Mouse (Mus musculus) neural tube, embryonic 15.5 days (tissue): ENCODE data around the gene Relb. TPM values are rescaled to one million over a fixed set of nuclear protein-coding genes. Genes with fewer than 3 reads are reported as not detected.
"Not testable (repeated sequence)": the region's sequence is repeated elsewhere in the genome, so short reads cannot be mapped to it uniquely, and the experiment has no call there.

ENCODE experiments used
- ATAC-seq: fragments of 200-750 bp; cut with Nextera tagmentation; 2 replicates; pipeline ENCODE4 v1.8.0; 2017; ENCODE audit warnings: mild to moderate bottlenecking, moderate TSS enrichment, moderate library complexity; ENCODE audit not compliant: low FRiP score
- H3K27ac ChIP-seq: fragments of 300-500 bp; sonication (generic); replicated peaks from 2 replicates; pipeline ENCODE4 v1.5.1; 2015; ENCODE audit warnings: mild to moderate bottlenecking, inconsistent platforms
- H3K27me3 ChIP-seq: fragments of 300-500 bp; sonication (generic); replicated peaks from 2 replicates; pipeline ENCODE4 v1.6.1; 2015; ENCODE audit warnings: inconsistent platforms
- H3K36me3 ChIP-seq: fragments of 300-500 bp; sonication (generic); 2 replicates; pipeline ENCODE4 v1.6.1; 2015; ENCODE audit warnings: inconsistent platforms
- H3K4me1 ChIP-seq: fragments of 300-500 bp; sonication (generic); 2 replicates; pipeline ENCODE4 v1.6.1; 2015; ENCODE audit warnings: inconsistent platforms
- H3K4me2 ChIP-seq: fragments of 300-500 bp; sonication (generic); 2 replicates; pipeline ENCODE4 v1.6.1; 2015; ENCODE audit warnings: inconsistent platforms, mild to moderate bottlenecking, moderate library complexity
- H3K4me3 ChIP-seq: fragments of 300-500 bp; sonication (generic); replicated peaks from 2 replicates; pipeline ENCODE4 v1.5.1; 2015; ENCODE audit warnings: mild to moderate bottlenecking, inconsistent platforms
- H3K9ac ChIP-seq: fragments of 300-500 bp; sonication (generic); replicated peaks from 2 replicates; pipeline ENCODE4 v1.6.1; 2015; ENCODE audit warnings: mild to moderate bottlenecking, inconsistent platforms
- H3K9me3 ChIP-seq: fragments of 300-500 bp; sonication (generic); replicated peaks from 2 replicates; pipeline ENCODE4 v1.6.1; 2016; ENCODE audit warnings: inconsistent platforms
- WGBS: fragments of 180-500 bp; shearing (Covaris S2); methylation state at CpG from one replicate; pipeline ENCODE4 v1.1.7; 2015; ENCODE audit warnings: mixed read lengths; 5-methylcytosine and 5-hydroxymethylcytosine counted together
- polyA plus RNA-seq: library from polyadenylated mRNA; unstranded; fragments of >200 nt; fragmentation: Nextera tagmentation; extraction: Ambion mirVana; gene quantifications from 2 replicates; pipeline ENCODE4 v1.2.1, GENCODE M21; 2015

The Relb gene
- polyA plus RNA-seq, 1 experiment from 2014 or later = 9.6 TPM

DNA sequence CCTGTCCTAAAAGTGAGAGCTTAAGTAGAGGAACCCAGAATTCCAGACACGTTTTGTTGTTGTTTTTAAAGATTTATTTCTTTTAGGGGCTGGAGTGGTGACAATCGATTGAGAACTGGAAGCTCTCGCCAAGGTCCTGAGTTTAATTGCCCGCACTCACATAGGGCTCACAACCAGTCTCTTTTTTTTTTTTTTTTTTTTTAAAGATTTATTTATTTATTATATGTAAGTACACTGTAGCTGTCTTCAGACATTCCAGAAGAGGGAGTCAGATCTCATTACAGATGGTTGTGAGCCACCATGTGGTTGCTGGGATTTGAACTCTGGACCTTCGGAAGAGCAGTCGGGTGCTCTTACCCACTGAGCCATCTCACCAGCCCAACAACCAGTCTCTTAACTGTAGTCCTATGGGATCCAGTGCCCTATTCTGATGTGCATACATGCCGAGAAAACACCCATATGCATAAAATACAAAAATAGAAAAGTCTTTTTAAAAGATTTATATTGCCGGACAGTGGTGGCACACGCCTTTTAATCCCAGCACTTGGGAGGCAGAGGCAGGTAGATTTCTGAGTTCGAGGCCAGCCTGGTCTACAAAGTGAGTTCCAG lies 24.5 kb downstream of the Relb start:
- 56% methylated on average over 10 of the region's 10 CpGs for WGBS
- H3K9ac ChIP-seq, ATAC-seq, H3K27me3 ChIP-seq, H3K9me3 ChIP-seq: not testable (repeated sequence)
- Histone ChIP-seq H3K4me3 (peak overlapping the region; percentile 100), H3K4me1 (peaks cover 38% of the 10 kb centered on the region), H3K36me3 (peaks cover 16% of the 10 kb centered on the region), H3K27ac (peak overlapping the region; percentile 86), H3K4me2 (peak overlapping the region; percentile 92)

- 1% methylated on average over 57 of the region's 57 CpGs for WGBS
Observed at GRCm38 (mm10) chr7:19603849-19604605, 25.2 kb downstream of the Relb start, which contains the start of gene Clasrp. Gene Clasrp, minus strand, starts transcription at chr7:19604486.

GRCm38 (mm10) chr7:19603055-19603454 lies 26.2 kb downstream of the Relb start:
- H3K9me3 ChIP-seq = no peaks in the 10 kb centered on the region
- no peak for ATAC-seq
- H3K4me2 ChIP-seq = peak overlapping the region; percentile 92
- H3K9ac ChIP-seq = peak overlapping the region; percentile 99
- 84% methylated on average over 12 of the region's 12 CpGs for WGBS
- peak overlapping the region; percentile 100 for H3K4me3 ChIP-seq
- no peaks in the 10 kb centered on the region for H3K27me3 ChIP-seq
- peaks cover 48% of the 10 kb centered on the region for H3K4me1 ChIP-seq
- H3K36me3 ChIP-seq = peaks cover 31% of the 10 kb centered on the region
- H3K27ac ChIP-seq = no peak overlapping the region

More at GRCm38 (mm10) chr7:19603849-19604605, 25.2 kb downstream of the Relb start, which contains the start of gene Clasrp:
- Histone ChIP-seq H3K36me3 (peaks cover 22% of the 10 kb centered on the region), H3K4me2 (peak within 1 kb of the TSS; percentile 92), H3K9me3 (no peaks in the 10 kb centered on the region), H3K27me3 (no peaks in the 10 kb centered on the region), H3K9ac (peak within 1 kb of the TSS; percentile 99), H3K4me1 (peaks cover 45% of the 10 kb centered on the region), H3K27ac (peak within 1 kb of the TSS; percentile 86), H3K4me3 (peak within 1 kb of the TSS; percentile 100)
- ATAC-seq = peak; percentile 94

DNA sequence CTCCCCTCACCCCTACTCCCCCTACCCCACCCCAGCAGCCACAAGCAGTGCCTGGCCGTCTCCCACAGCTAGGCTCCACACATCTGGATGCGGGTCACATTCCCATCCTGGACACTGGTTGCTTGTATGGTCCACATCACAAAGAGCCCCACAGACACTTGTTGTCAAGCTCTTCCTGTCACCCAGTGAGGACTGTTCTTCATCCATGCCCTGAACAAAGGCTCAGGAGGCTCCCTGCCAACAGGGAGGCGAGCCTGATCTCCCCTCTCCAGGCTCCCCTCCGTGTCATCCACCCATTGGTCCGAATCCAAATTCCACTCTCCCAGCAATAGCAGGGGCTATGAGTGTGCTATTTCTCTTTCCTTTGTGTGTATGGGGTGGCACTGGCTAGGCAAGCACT lies 28.7 kb downstream of the Relb start:
- Histone ChIP-seq H3K27ac (peak overlapping the region; percentile 70), H3K4me3 (no peak overlapping the region), H3K4me2 (no peak overlapping the region; the same call in 1 of the 2 replicates), H3K27me3 (no peaks in the 10 kb centered on the region), H3K4me1 (peaks cover 48% of the 10 kb centered on the region), H3K9me3 (no peaks in the 10 kb centered on the region), H3K36me3 (peaks cover 46% of the 10 kb centered on the region), H3K9ac (no peak overlapping the region)
- ATAC-seq = peak; percentile 54
- WGBS = 44% methylated on average over 5 of the region's 5 CpGs

DNA sequence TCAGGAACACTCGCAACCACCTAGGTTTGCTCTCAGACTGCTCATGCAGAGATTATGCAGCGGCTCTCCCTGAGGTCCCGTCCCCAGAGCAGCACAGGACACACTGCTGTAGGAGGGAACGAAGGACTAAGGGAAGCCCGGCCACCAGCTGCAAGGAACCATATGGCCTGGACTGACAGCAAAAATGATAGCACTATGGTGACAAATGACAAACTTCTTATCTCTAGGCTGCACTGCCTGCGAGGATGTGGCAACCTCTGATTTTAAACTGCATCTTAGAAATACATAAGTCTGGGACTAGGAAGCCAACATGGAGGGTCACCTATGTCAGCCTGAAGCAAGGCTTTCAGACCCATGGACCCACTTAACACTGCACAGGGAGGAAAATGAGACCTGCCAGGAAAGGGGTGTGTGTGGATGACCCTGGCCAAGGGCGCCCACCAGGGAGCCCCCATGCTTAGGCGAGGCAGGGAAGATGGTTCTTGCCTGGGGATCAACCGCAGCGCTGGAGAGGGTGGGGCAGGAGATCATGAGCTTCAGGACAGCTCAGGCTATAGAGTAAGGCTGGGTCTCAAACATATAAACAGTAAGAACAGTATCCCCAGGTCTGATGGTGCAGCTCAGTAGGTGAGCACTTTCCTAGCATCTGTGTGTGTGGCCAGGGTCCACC lies 36.0 kb downstream of the Relb start:
- 92% methylated on average over 10 of the region's 10 CpGs for WGBS

GRCm38 (mm10) chr7:19589917-19590316 lies 39.3 kb downstream of the Relb start:
- Histone ChIP-seq H3K36me3 (peaks cover 94% of the 10 kb centered on the region), H3K9ac (no peak overlapping the region), H3K9me3 (no peaks in the 10 kb centered on the region), H3K27ac (no peak overlapping the region), H3K4me3 (no peak overlapping the region), H3K4me1 (no peaks in the 10 kb centered on the region), H3K4me2 (no peak overlapping the region), H3K27me3 (no peaks in the 10 kb centered on the region)
- 63% methylated on average over 3 of the region's 3 CpGs for WGBS
- ATAC-seq = peak; percentile 36

More for the DNA sequence above, 36.0 kb downstream of the Relb start:
- Histone ChIP-seq H3K4me2 (no peak overlapping the region), H3K9me3 (no peaks in the 10 kb centered on the region), H3K4me1 (no peaks in the 10 kb centered on the region; the same call in 1 of the 2 replicates), H3K4me3 (no peak overlapping the region), H3K27me3 (no peaks in the 10 kb centered on the region), H3K36me3 (peaks cover 84% of the 10 kb centered on the region), H3K27ac (no peak overlapping the region), H3K9ac (no peak overlapping the region)
- ATAC-seq = no peak

GRCm38 (mm10) chr7:19589207-19589606 lies 40.0 kb downstream of the Relb start:
- 52% methylated on average over 3 of the region's 3 CpGs for WGBS
- no peaks in the 10 kb centered on the region for H3K27me3 ChIP-seq
- H3K4me2 ChIP-seq = no peak overlapping the region
- no peak overlapping the region for H3K9ac ChIP-seq
- H3K4me3 ChIP-seq = no peak overlapping the region
- H3K9me3 ChIP-seq = no peaks in the 10 kb centered on the region
- ATAC-seq = no peak
- peaks cover 97% of the 10 kb centered on the region for H3K36me3 ChIP-seq
- no peak overlapping the region for H3K27ac ChIP-seq
- H3K4me1 ChIP-seq = no peaks in the 10 kb centered on the region

DNA sequence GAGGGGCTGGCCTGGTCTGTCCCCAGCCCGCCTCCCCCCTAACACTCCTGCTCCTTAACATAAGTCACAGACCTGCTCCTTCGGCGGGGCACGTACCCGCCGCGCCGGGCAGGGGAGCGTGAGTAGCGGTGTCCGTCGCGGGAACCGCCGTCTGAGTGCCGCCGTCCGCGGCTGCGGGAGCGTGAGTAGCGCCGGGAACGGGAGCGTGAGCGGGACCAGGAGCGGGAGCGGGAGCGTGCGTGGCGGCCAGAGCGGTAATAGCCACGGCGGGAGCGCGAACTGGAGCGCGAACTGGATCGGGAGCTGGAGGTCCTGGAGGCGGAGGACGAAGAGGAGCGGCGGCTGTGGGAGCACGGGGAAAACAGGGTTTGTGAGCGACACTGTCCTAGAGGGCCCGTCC lies 43.0 kb downstream of the Relb start:
- Histone ChIP-seq H3K27ac (no peak overlapping the region), H3K36me3 (peaks cover 94% of the 10 kb centered on the region), H3K9ac (no peak overlapping the region), H3K4me3 (no peak overlapping the region), H3K27me3 (no peaks in the 10 kb centered on the region), H3K9me3 (no peaks in the 10 kb centered on the region), H3K4me2 (no peak overlapping the region), H3K4me1 (no peaks in the 10 kb centered on the region)
- WGBS = 81% methylated on average over 43 of the region's 46 CpGs
- ATAC-seq = no peak

DNA sequence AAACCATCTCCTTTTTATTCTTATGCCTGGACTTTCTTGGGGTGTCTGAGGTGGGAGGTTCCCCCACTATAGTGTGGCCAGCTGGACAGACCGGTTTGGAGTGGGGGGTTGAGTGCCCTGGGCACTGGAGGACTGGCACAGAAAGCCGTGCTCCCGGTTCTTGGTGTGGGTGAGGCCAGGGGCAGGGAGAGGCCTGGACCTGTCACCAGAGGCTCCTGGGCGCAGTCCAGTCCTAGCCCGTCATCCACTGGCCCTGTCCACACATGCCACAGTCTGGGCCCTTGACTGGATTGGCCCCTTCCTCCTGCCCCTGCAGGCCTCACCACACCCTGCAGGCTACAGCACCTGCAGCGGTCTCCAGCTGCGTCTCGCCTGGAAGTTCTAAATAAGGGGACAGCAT lies 48.6 kb downstream of the Relb start:
- 89% methylated on average over 8 of the region's 8 CpGs for WGBS
- Histone ChIP-seq H3K27ac (no peak overlapping the region), H3K4me3 (no peak overlapping the region), H3K36me3 (peaks cover 52% of the 10 kb centered on the region), H3K4me1 (peaks cover 12% of the 10 kb centered on the region), H3K27me3 (peaks cover 51% of the 10 kb centered on the region), H3K4me2 (no peak overlapping the region), H3K9me3 (no peaks in the 10 kb centered on the region), H3K9ac (no peak overlapping the region)
- ATAC-seq = 0 out of 2 replicates have a peak, but pooled peaks have one; percentile 23

- ATAC-seq = no peak
- peaks cover 44% of the 10 kb centered on the region for H3K36me3 ChIP-seq
- H3K9ac ChIP-seq = no peak overlapping the region
- no peak overlapping the region for H3K27ac ChIP-seq
- H3K4me3 ChIP-seq = no peak overlapping the region
- H3K4me2 ChIP-seq = no peak overlapping the region
- peaks cover 12% of the 10 kb centered on the region for H3K4me1 ChIP-seq
- peaks cover 55% of the 10 kb centered on the region for H3K27me3 ChIP-seq
- no peaks in the 10 kb centered on the region for H3K9me3 ChIP-seq
- WGBS = 85% methylated on average over 10 of the region's 10 CpGs
Observed at GRCm38 (mm10) chr7:19579751-19580150, 49.5 kb downstream of the Relb start.

DNA sequence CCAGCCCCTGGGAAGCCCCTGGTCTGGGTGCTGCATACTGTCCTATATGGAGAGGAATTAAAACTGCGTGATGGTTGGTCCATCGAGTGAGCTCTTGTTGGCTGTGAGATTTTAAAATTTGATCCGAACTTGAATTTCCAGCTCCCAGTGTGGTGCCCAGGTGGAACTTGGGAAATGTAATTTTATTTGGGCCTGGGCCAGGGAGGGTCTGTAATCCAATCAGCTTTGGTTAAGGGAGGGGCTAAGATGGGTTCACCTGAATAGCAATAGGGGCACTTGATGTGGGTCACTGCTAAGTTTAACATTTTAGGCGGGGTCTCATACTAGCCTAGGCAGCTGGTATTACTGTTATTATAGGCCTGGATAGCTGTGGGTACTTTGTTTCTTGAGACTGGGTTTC lies 50.8 kb downstream of the Relb start:
- no peak for ATAC-seq
- no peaks in the 10 kb centered on the region for H3K9me3 ChIP-seq
- H3K27ac ChIP-seq = no peak overlapping the region
- no peak overlapping the region for H3K4me3 ChIP-seq
- H3K36me3 ChIP-seq = peaks cover 31% of the 10 kb centered on the region
- H3K4me1 ChIP-seq = peaks cover 21% of the 10 kb centered on the region
- 64% methylated on average over 4 of the region's 4 CpGs for WGBS
- H3K4me2 ChIP-seq = no peak overlapping the region
- no peak overlapping the region for H3K9ac ChIP-seq
- H3K27me3 ChIP-seq = peaks cover 55% of the 10 kb centered on the region
